Mouse (Mus musculus) spleen, adult 2 months (tissue): ENCODE measurements at regions not wholly inside any gene's neighbourhood (a gene's known extent, or its start where the extent isn't known, plus 50 kb on each side); places are given as distances from the start of the nearest gene placed in this dataset.
A peak's percentile ranks its signal among the peaks of the same experiment; 100 is the strongest.

Source experiments
- DNase-seq, 2 experiments: peaks; one replicate each; pipeline versions ENCODE4 v3.0.0 to v3.0.0-alpha.2; 2012 to 2021; ENCODE audit warnings: low spot score in 2 of 2, low read depth in 1 of 2
- H3K27ac ChIP-seq: fragments of 200-500 bp; 2 replicates; pipeline ENCODE4 v1.5.1; 2012; ENCODE audit warnings: low read length, inconsistent platforms; ENCODE audit not compliant: insufficient read depth
- H3K27me3 ChIP-seq: fragments of 200-500 bp; 2 replicates; pipeline ENCODE4 v1.6.1; 2012; ENCODE audit warnings: mild to moderate bottlenecking, moderate library complexity, low read length, inconsistent platforms; ENCODE audit not compliant: control insufficient read depth, insufficient read depth
- H3K36me3 ChIP-seq: fragments of 200-500 bp; 2 replicates; pipeline ENCODE4 v1.6.1; 2012; ENCODE audit warnings: mild to moderate bottlenecking, low read length, inconsistent platforms; ENCODE audit not compliant: control insufficient read depth, insufficient read depth
- H3K4me1 ChIP-seq: fragments of 200-500 bp; 2 replicates; pipeline ENCODE4 v1.6.1; 2011; ENCODE audit warnings: inconsistent platforms; ENCODE audit not compliant: control insufficient read depth, insufficient read depth, insufficient read length
- H3K4me3 ChIP-seq: fragments of 200-500 bp; 2 replicates; pipeline ENCODE4 v1.5.1; 2011; ENCODE audit warnings: mild to moderate bottlenecking, inconsistent platforms; ENCODE audit not compliant: insufficient read depth, insufficient read length; ENCODE audit errors: extremely low read depth
- CTCF ChIP-seq: fragments of 200-500 bp; IDR thresholded peaks from 2 replicates; pipeline ENCODE4 v1.5.1; 2011; ENCODE audit warnings: mild to moderate bottlenecking, inconsistent platforms; ENCODE audit not compliant: insufficient read depth, insufficient read length, insufficient replicate concordance; ENCODE audit errors: extremely low read depth
- POLR2A ChIP-seq: fragments of 200-500 bp; IDR thresholded peaks from 2 replicates; pipeline ENCODE4 v1.6.1; 2011; ENCODE audit warnings: low read depth, low read length, inconsistent platforms
- WGBS: fragments of 180-500 bp; shearing (Covaris S2); methylation state at CpG from one replicate; pipeline ENCODE4 v1.1.7; 2018; 5-methylcytosine and 5-hydroxymethylcytosine counted together

DNA sequence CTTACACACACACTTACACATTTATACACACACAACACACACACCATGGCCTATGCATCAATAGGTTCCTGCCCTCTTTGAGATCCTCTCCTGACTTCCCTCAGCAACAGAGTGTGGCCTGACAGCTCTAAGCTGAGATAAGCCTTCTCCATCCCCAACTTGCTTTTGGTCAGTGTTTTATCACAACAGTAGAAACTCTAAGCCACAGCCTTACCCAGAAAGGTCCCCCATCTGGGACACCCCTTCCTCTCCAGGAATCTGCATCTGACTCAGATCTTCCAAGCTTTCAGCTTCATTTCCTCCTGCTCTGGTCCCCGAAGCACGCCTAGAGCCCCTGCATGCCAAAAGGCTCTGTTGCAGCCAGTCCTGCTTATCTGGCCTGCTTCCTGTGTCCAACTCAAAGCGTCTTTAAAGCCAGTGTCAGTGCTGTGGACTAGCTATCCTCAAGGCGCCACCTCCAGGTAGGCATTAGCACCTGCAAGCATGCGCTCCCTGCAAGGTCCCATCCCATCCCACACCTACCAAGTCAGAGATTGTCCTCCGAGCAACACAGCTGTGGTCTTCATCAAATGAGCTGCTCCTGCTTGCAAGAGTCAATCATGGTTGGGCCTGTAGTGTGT, 205.5 kb upstream of the Rpl38 start:
- H3K4me3 ChIP-seq, result no peak overlapping the region
- TF ChIP-seq POLR2A, result no peak
- TF ChIP-seq CTCF, result peak; percentile 40; the same call in 1 of the 2 replicates
- H3K4me1 ChIP-seq, result no peaks in the 10 kb centered on the region
- DNase-seq, result peak in 1 of 2 experiments; percentile 27
- H3K36me3 ChIP-seq, result no peaks in the 10 kb centered on the region
- H3K27me3 ChIP-seq, result no peaks in the 10 kb centered on the region
- 14% methylated on average over 6 of the region's 6 CpGs for WGBS
- no peak overlapping the region for H3K27ac ChIP-seq

DNA sequence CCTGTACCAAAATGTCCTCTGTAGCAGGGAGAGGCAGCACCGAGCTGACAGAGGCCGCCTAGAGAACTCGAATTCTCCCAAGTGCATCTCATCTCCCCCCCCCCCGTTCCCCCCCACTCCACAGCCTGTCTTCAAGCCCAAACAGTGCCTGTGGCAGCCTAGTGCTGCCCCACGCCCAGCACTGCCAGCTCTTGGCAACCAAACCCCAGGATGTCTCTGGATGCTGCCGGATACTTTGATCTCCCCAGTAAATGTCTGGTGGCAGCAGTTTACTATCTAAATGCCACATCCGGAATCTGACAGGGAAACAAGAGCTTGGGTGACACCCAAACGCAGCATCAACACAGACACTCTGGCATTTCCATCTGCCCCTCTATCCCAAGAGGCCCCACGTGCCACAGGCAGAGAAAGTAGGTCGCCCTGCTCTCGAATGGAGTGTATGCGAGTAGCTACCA, 213.4 kb upstream of the Rpl38 start:
- WGBS, result 83% methylated on average over 12 of the region's 12 CpGs
- Histone ChIP-seq H3K27me3 (no peaks in the 10 kb centered on the region), H3K4me1 (no peaks in the 10 kb centered on the region), H3K36me3 (no peaks in the 10 kb centered on the region), H3K27ac (no peak overlapping the region), H3K4me3 (no peak overlapping the region)
- TF ChIP-seq POLR2A (no peak), CTCF (no peak)
- DNase-seq, result no peak

DNA sequence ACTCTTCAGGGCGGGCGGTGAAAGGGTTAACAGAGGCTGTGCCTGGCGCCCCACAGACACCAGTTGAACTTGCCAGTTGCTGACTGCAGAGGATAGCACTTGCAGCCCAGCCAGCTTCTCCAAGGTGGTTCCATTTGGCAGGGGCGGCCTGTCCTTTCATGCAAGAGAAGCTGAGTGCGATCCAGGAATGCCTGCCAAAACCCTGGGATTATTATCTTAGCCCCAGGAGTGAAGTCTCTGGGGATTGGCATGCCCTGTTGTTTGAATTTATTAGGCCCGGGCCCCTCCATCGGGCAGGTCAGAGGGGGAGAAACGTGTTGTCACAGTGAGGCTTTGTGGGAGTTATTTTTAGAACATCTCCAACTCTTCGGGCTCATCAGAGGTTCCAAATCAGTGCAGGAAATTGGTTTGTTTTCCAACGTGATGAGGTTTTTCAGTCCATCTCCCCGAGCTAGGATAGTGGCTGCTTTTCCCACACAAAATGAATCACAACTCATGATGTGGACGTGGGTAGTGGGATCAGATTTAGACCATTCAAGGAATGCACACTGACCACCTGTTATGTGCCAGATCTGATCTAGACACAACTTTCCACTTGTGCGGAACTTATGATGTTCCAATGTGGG, 219.4 kb upstream of the Rpl38 start:
- no peak overlapping the region for H3K4me3 ChIP-seq
- no peak overlapping the region for H3K27ac ChIP-seq
- 71% methylated on average over 13 of the region's 13 CpGs for WGBS
- H3K36me3 ChIP-seq, result no peaks in the 10 kb centered on the region
- no peak for DNase-seq
- H3K27me3 ChIP-seq, result no peaks in the 10 kb centered on the region
- no peak for TF ChIP-seq CTCF
- no peak for TF ChIP-seq POLR2A
- H3K4me1 ChIP-seq, result no peaks in the 10 kb centered on the region

DNA sequence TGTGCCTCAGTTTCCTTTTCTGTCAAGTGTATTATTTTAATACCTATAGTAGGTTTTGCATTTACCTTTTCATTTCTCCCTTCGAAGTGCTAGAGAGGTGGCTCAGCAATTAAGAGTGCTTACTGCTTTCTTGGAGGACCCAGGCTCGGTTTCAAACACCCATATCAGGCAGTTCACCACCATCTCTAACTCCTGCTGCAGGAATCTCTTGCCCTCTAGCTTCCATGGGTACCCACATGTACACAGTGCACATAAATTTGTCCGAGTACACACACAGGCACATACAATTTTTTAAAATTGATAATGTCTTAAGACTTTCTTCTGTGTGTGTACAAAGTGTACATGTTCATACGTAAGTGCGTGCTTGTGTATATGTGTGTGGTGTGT, 220.9 kb upstream of the Rpl38 start:
- Histone ChIP-seq H3K4me3 (no peak overlapping the region), H3K27ac (no peak overlapping the region), H3K36me3 (no peaks in the 10 kb centered on the region), H3K4me1 (no peaks in the 10 kb centered on the region), H3K27me3 (no peaks in the 10 kb centered on the region)
- no peak for DNase-seq
- TF ChIP-seq POLR2A (no peak), CTCF (no peak)
- WGBS, result 85% methylated on average over 5 of the region's 5 CpGs

DNA sequence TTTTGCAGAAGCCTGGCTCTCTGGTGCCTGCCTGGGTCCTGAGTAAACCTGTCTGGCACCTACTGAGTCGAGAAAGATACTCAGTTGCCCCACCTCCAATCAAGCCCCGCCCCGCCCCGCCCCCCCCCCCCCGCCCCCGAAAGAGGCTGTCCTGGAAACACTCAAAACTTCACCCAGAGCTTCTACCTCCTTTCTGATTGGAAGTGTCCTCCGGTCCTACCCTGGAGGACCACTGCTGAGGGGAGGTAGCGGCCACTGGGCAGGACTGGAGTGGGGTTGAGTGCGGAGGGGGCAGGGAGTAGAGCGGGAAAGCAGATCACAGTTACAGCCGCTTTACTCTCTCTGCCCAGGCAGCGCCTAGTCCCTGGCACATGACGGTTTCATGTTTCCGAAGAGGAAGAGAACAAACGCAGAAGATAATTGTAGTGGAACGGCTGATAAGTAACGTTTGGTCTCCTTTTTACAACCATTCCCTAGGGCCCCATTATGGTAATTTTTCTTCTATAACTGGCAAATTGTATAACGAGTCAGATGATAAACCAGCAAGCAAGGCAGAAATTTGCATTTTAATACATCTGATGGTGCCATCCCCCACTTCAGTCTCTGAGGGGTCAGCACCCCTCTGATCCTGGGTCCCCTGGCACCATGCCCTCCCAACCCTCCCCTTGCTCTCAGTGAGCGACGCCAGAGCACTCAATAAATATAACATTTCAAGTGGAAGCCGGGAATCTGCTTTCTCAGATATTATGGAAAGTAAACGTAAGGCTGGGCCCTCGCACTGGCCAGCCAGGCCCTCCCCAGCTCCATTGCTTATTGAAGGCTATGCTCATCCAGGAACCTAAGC, 221.5 kb upstream of the Rpl38 start:
- 6% methylated on average over 23 of the region's 23 CpGs for WGBS
- Histone ChIP-seq H3K4me3 (peak overlapping the region; percentile 67), H3K36me3 (no peaks in the 10 kb centered on the region), H3K4me1 (no peaks in the 10 kb centered on the region), H3K27me3 (no peaks in the 10 kb centered on the region), H3K27ac (peak overlapping the region; percentile 74)
- DNase-seq, result peak; percentile 28 to 39
- TF ChIP-seq CTCF, result no peak
- no peak for TF ChIP-seq POLR2A

DNA sequence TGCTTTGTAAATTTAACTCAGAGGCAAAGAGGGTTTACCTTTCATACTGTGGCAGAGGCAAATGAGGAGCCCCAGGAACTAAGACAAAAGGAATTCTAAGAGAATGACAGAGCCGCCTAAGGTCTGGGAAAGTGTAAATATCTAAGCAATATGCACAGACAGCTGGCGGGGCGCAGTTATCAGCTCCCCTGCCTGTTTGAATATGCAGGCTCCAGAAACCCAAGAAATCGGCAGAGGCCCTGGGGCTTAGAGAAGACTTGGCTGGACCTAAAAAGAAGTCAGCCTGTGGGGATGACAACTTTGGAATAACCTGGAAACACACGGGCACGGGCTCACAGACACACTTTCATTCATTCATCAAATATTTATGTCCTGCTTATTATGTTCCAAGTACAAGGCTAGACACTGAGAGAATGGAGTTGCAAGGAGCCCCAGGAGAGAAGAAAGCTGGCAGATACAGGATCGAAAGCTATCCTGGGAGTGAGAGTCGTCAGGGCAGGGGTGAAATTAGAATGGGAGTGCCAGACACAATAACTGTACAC, 222.2 kb upstream of the Rpl38 start:
- no peak for TF ChIP-seq POLR2A
- no peak for TF ChIP-seq CTCF
- no peaks in the 10 kb centered on the region for H3K4me1 ChIP-seq
- no peak overlapping the region for H3K27ac ChIP-seq
- H3K36me3 ChIP-seq, result no peaks in the 10 kb centered on the region
- no peak for DNase-seq
- H3K4me3 ChIP-seq, result no peak overlapping the region
- no peaks in the 10 kb centered on the region for H3K27me3 ChIP-seq
- 58% methylated on average over 8 of the region's 8 CpGs for WGBS
